Mouse (Mus musculus) kidney, adult 18-20 months (tissue): ENCODE data around the gene Rpa3.

Experiments
- DNase-seq: peaks from one replicate; pipeline ENCODE4 v3.0.0; 2021

The Rpa3 gene

GRCm38 (mm10) chr6:8209047-8209865, 49.7 kb downstream of the Rpa3 start, which contains the start of gene Mios:
Gene Mios (plus strand): TSS chr6:8209222.
- peak; percentile 88 for DNase-seq
